Mouse (Mus musculus): ENCODE measurements at regions not wholly inside any gene's neighbourhood (a gene's known extent, or its start where the extent isn't known, plus 50 kb on each side); places are given as distances from the start of the nearest gene placed in this dataset.

DNA sequence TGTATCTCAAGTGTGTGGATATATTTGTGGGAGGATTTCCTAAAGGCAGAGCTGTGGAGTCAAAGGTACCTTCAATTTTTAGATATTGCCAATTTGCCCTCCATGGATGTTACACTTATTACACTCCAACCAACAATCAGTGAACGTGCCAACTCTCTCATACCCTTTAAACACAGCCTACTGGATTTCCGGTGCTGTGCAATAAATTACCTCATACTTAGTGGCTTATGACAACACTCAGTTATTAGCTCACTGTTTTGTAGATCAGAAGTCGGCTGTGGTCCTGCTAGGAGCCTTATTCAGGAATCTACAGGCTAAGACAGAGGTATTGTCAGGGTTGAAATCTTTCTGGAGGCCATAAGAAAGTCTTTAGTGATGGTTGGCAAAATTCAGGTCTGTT, 77.2 kb downstream of the Ddx3x start:
- Histone ChIP-seq H3K9me3 (ENCODE audit: control insufficient read depth, low read length) (no peaks in the 10 kb centered on the region), H3K27me3 (replicated peaks; ENCODE audit: control insufficient read depth, insufficient read depth, low read length) (no peaks in the 10 kb centered on the region; the same call in 1 of the 2 replicates), H3K36me3 (ENCODE audit: control insufficient read depth, insufficient read depth, low read length) (no peaks in the 10 kb centered on the region), H3K9ac (ENCODE audit: low read depth, low read length) (no peak overlapping the region), H3K4me3 (ENCODE audit: low read depth, low read length) (no peak overlapping the region), H3K4me1 (replicated peaks; ENCODE audit: control insufficient read depth, insufficient read depth, low read length) (no peaks in the 10 kb centered on the region), H3K27ac (ENCODE audit: low read depth, low read length) (no peak overlapping the region), H3K4me2 (no peak overlapping the region)
- 81% methylated on average over 3 of the region's 3 CpGs for WGBS
- ATAC-seq (replicated peaks; ENCODE audit: low FRiP score): no peak
- no peak for DNase-seq (ENCODE audit: low spot score)

DNA sequence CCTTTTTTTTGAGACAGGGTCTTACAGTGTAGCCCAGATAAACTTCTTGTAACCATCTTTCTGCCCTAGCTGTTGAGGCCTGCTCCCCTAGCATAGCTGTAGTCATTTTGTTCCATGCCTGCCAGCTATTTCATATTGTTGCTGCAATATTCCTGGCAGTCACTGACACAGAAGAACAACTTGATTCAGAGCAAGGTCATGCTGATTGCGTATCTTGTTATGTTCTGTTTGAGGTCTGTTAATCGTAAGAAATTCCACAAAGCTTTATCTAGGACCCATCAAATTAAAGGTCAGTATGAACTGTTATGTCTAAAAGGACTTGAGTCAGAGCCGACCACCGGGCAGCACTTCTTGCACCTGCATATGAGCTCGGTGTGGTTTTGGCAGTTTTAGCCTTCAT, 79.7 kb downstream of the Ddx3x start:
- Histone ChIP-seq H3K9me3 (ENCODE audit: control insufficient read depth, low read length) (no peaks in the 10 kb centered on the region), H3K4me3 (ENCODE audit: low read depth, low read length) (no peak overlapping the region), H3K9ac (ENCODE audit: low read depth, low read length) (no peak overlapping the region), H3K4me1 (replicated peaks; ENCODE audit: control insufficient read depth, insufficient read depth, low read length) (no peaks in the 10 kb centered on the region), H3K4me2 (no peak overlapping the region), H3K27me3 (replicated peaks; ENCODE audit: control insufficient read depth, insufficient read depth, low read length) (no peaks in the 10 kb centered on the region), H3K36me3 (ENCODE audit: control insufficient read depth, insufficient read depth, low read length) (no peaks in the 10 kb centered on the region), H3K27ac (ENCODE audit: low read depth, low read length) (no peak overlapping the region)
- 86% methylated on average over 5 of the region's 5 CpGs for WGBS
- no peak for DNase-seq (ENCODE audit: low spot score)
- ATAC-seq (replicated peaks; ENCODE audit: low FRiP score): no peak

DNA sequence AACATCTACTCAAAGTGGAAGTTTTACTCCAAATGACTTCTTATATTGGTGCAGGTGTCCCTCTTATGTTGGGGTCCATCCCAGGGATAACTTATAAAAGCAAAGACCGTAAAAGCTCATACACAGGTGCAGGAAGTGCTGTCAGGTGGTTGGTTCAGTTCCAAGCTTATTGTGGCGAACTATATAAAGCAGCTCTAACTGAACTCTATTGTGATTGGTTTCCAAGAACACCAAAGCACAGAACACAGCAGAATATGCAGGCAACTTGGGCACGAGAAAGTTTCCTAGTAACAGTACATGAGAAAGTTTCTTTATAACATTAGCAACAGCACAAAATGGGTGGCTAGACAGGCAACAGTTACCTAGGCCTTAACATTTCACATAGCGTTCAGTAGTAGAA, 89.5 kb downstream of the Ddx3x start:
- Histone ChIP-seq H3K27me3 (replicated peaks; ENCODE audit: control insufficient read depth, insufficient read depth, low read length) (peaks cover 5% of the 10 kb centered on the region; the same call in 1 of the 2 replicates), H3K36me3 (ENCODE audit: control insufficient read depth, insufficient read depth, low read length) (no peaks in the 10 kb centered on the region)

GRCm38 (mm10) chrX:13372752-13373151, 92.0 kb downstream of the Ddx3x start:
- Histone ChIP-seq H3K27me3 (replicated peaks; ENCODE audit: control insufficient read depth, insufficient read depth, low read length) (peaks cover 5% of the 10 kb centered on the region; the same call in 1 of the 2 replicates), H3K4me3 (ENCODE audit: low read depth, low read length) (no peak overlapping the region), H3K36me3 (ENCODE audit: control insufficient read depth, insufficient read depth, low read length) (no peaks in the 10 kb centered on the region), H3K9me3 (ENCODE audit: control insufficient read depth, low read length) (no peaks in the 10 kb centered on the region), H3K4me2 (no peak overlapping the region), H3K4me1 (replicated peaks; ENCODE audit: control insufficient read depth, insufficient read depth, low read length) (no peaks in the 10 kb centered on the region), H3K9ac (ENCODE audit: low read depth, low read length) (no peak overlapping the region), H3K27ac (ENCODE audit: low read depth, low read length) (no peak overlapping the region)
- 79% methylated on average over 4 of the region's 4 CpGs for whole genome bisulfite sequencing
- ATAC-seq (replicated peaks; ENCODE audit: low FRiP score) (no peak), DNase-seq (ENCODE audit: low spot score) (no peak)

More for the DNA sequence above, 89.5 kb downstream of the Ddx3x start:
- 75% methylated on average over 4 of the region's 4 CpGs for WGBS
- Histone ChIP-seq H3K4me3 (ENCODE audit: low read depth, low read length) (no peak overlapping the region), H3K4me1 (replicated peaks; ENCODE audit: control insufficient read depth, insufficient read depth, low read length) (no peaks in the 10 kb centered on the region), H3K9ac (ENCODE audit: low read depth, low read length) (no peak overlapping the region), H3K4me2 (no peak overlapping the region), H3K27ac (ENCODE audit: low read depth, low read length) (no peak overlapping the region), H3K9me3 (ENCODE audit: control insufficient read depth, low read length) (no peaks in the 10 kb centered on the region)
- ATAC-seq (replicated peaks; ENCODE audit: low FRiP score): no peak
- no peak for DNase-seq (ENCODE audit: low spot score)

DNA sequence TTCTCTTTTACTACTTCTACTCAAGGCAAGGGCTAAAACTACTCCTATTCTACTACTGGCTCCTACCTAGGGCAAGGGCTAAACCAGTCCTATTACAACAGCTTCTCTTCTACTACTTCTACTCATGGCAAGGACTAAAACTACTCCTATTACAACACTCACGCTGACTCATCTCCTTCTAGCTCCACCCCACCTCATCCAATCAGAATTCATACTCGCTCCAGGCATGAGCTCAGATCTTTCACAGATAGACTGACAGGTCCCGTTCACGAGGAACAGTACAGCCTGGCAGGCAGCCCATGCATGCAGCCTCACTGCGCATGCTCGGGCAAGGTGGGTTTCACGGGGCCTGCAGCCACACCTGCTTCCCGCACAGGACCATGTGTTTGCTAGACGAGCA, 79.6 kb upstream of the Nyx start:
- H3K36me3 ChIP-seq (ENCODE audit: control insufficient read depth, insufficient read depth, low read length): no peaks in the 10 kb centered on the region
- ATAC-seq (replicated peaks; ENCODE audit: low FRiP score) (no peak), DNase-seq (ENCODE audit: low spot score) (no peak)
- no peaks in the 10 kb centered on the region for H3K4me1 ChIP-seq (replicated peaks; ENCODE audit: control insufficient read depth, insufficient read depth, low read length)
- no peak overlapping the region for H3K4me2 ChIP-seq
- no peaks in the 10 kb centered on the region for H3K27me3 ChIP-seq (replicated peaks; ENCODE audit: control insufficient read depth, insufficient read depth, low read length)
- no peak overlapping the region for H3K4me3 ChIP-seq (ENCODE audit: low read depth, low read length)
- H3K9me3 ChIP-seq (ENCODE audit: control insufficient read depth, low read length): no peaks in the 10 kb centered on the region
- H3K27ac ChIP-seq (ENCODE audit: low read depth, low read length): no peak overlapping the region
- no peak overlapping the region for H3K9ac ChIP-seq (ENCODE audit: low read depth, low read length)
- WGBS: 77% methylated on average over 9 of the region's 9 CpGs

DNA sequence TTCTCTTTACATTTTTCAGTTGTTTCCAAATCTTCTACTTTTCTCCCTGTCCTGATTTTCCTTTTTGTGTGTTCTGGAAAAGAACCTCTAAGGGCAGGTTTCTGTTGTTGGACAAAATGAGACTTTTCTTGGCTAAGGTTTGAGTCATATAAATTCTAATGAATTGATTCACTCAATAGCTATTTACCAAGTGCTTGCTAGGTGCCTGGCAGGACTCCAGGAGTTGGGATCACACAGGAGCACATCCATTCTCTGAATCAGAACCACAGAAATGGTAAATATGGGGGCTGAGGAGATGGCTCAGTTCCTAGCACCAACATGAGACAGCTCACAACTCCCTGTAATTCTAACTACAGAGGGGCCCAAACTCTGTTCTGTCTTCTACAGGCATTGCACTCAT, 67.4 kb upstream of the Nyx start:
- H3K9ac ChIP-seq (ENCODE audit: low read depth, low read length): no peak overlapping the region
- no peaks in the 10 kb centered on the region for H3K9me3 ChIP-seq (ENCODE audit: control insufficient read depth, low read length)
- H3K4me2 ChIP-seq: no peak overlapping the region
- no peak for DNase-seq (ENCODE audit: low spot score)
- no peak overlapping the region for H3K27ac ChIP-seq (ENCODE audit: low read depth, low read length)
- H3K36me3 ChIP-seq (ENCODE audit: control insufficient read depth, insufficient read depth, low read length): no peaks in the 10 kb centered on the region
- no peak for ATAC-seq (replicated peaks; ENCODE audit: low FRiP score)
- no peaks in the 10 kb centered on the region; the same call in 1 of the 2 replicates for H3K27me3 ChIP-seq (replicated peaks; ENCODE audit: control insufficient read depth, insufficient read depth, low read length)
- H3K4me1 ChIP-seq (replicated peaks; ENCODE audit: control insufficient read depth, insufficient read depth, low read length): no peaks in the 10 kb centered on the region
- no peak overlapping the region for H3K4me3 ChIP-seq (ENCODE audit: low read depth, low read length)

GRCm38 (mm10) chrX:13412726-13413125, 53.2 kb upstream of the Nyx start:
- Histone ChIP-seq H3K9ac (ENCODE audit: low read depth, low read length) (no peak overlapping the region), H3K27me3 (replicated peaks; ENCODE audit: control insufficient read depth, insufficient read depth, low read length) (peaks cover 4% of the 10 kb centered on the region; the same call in 1 of the 2 replicates), H3K27ac (ENCODE audit: low read depth, low read length) (no peak overlapping the region), H3K4me1 (replicated peaks; ENCODE audit: control insufficient read depth, insufficient read depth, low read length) (no peaks in the 10 kb centered on the region), H3K9me3 (ENCODE audit: control insufficient read depth, low read length) (no peaks in the 10 kb centered on the region), H3K4me2 (no peak overlapping the region), H3K36me3 (ENCODE audit: control insufficient read depth, insufficient read depth, low read length) (no peaks in the 10 kb centered on the region), H3K4me3 (ENCODE audit: low read depth, low read length) (no peak overlapping the region)
- WGBS: 60% methylated on average over 2 of the region's 2 CpGs
- DNase-seq (ENCODE audit: low spot score) (no peak), ATAC-seq (replicated peaks; ENCODE audit: low FRiP score) (no peak)

DNA sequence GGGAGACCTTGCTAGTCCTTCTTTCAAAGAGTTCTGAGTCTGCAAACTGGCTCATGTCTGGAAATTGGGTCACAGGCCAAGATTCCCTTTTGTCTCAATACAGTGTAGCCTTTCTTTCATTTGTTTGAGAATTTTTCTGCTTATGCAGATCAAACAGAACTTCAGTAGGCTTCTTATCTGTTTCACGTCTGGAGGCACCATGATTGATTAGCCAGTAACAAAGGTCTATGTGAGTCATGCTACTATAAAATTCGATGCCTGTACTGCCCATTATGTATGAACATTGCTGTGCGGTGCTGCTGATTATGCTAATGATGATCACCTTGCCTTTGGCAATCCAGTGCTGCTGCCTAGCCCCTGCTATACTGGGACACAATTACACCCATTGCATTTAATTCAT, 52.8 kb upstream of the Nyx start:
- Histone ChIP-seq H3K4me3 (ENCODE audit: low read depth, low read length) (no peak overlapping the region), H3K9me3 (ENCODE audit: control insufficient read depth, low read length) (no peaks in the 10 kb centered on the region), H3K4me2 (no peak overlapping the region), H3K27me3 (replicated peaks; ENCODE audit: control insufficient read depth, insufficient read depth, low read length) (peaks cover 4% of the 10 kb centered on the region; the same call in 1 of the 2 replicates), H3K4me1 (replicated peaks; ENCODE audit: control insufficient read depth, insufficient read depth, low read length) (no peaks in the 10 kb centered on the region), H3K27ac (ENCODE audit: low read depth, low read length) (no peak overlapping the region), H3K36me3 (ENCODE audit: control insufficient read depth, insufficient read depth, low read length) (no peaks in the 10 kb centered on the region), H3K9ac (ENCODE audit: low read depth, low read length) (no peak overlapping the region)
- ATAC-seq (replicated peaks; ENCODE audit: low FRiP score): no peak
- no peak for DNase-seq (ENCODE audit: low spot score)
- 64% methylated on average over 3 of the region's 3 CpGs for WGBS
